Mouse (Mus musculus) ES-CJ7 (cell line): ENCODE measurements around the gene Taf6l.

Source experiments
- DNase-seq: peaks from one replicate; pipeline ENCODE4 v3.0.0; 2011; ENCODE audit warnings: low read depth, low spot score

Gene Taf6l

DNA sequence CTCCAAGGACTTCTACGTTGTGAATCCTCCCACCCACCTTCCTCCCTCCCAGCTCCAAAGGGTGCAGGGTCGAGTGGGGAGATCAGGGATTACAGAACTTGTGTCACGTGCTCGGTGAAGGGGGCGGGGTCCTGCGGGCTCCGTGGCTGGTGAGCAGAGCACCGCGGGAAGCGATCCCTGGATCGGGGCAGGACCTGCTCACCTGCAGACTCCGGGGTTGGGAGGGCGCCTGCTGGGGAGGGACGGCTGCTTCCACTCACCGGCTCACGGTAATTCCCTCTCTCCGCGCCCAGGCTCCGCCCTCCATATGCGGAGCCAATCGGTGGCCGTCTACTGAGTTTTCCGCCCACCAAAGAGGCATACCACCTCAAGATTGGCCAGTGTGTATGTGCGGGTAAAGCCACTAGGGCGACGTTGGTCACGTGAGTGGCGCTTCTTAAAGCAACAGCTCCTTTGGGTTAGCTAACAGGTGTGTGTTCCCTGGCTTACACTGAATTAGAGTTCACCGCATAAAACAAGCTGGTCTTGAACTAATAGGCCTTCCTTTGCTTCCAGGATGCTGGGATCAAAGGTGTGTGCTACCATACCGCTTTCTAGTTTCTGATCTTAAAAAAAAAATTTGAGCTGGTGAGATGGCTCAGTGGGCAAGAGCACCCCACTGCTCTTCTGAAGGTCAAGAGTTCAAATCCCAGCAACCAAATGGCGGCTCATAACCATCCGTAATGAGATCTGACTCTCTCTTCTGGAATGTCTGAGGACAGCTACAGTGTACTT is at the start of gene Taf6l:
Gene Taf6l (minus strand): TSS at position 410 of the 774 bp plus-strand sequence.
- DNase-seq = peak; percentile 99

DNA sequence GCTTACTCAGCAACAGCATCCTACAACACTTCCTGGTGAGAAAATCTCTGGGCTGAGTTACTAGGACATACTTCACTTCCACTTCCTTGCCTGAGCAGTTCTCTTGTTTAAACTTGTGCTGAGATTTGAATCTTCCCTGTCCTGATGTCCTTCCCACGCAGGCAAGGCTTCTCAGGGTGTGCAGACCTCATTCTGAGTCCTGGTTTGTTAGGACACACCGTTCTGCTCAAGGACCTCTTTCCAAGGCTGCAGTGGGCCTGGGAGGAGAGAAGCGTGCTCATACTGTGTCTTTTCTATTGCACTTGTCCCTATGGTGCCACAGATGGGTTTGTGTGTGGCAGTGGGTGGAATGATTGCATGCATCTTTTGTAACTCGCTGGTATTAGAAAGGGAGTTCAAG is 46.8 kb upstream of the Taf6l start:
- DNase-seq = no peak

DNA sequence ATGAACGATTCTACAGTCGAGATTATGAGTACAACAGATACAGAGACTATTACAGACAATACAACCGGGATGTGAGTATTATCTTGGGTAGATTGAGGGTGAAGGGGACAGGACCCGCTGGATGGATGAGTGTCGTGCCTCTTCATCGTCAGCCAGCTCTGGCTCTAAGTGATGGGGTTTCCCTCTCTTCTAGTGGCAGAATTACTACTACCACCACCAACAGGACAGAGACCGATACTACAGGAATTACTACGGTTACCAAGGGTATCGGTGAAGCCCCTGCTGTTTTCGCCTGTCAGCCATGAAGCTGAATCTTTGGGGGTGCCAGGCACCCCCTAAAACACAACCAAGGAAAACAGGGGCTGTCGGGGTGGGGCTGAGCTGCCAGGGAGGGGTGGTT is 45.0 kb upstream of the Taf6l start:
- peak; percentile 51 for DNase-seq

DNA sequence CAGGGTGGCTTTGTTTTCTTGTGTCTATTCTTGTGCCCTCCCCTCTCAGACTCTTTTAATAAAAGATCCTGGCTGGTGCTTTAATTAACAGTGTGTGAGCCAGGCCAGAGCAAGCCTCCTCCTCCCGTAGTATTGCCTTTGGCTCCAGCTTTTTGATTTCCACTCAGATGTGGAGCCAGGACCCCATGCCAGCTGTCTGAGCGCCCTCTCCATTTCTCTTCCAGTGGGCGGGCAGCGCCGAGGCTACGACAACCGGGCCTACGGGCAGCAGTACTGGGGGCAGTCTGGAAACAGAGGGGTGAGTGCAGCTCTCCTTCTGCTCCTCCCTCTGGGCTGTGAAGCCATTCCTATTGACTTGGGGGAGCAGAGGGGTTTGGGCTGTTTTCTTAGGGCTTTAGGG is 44.4 kb upstream of the Taf6l start:
- no peak for DNase-seq

DNA sequence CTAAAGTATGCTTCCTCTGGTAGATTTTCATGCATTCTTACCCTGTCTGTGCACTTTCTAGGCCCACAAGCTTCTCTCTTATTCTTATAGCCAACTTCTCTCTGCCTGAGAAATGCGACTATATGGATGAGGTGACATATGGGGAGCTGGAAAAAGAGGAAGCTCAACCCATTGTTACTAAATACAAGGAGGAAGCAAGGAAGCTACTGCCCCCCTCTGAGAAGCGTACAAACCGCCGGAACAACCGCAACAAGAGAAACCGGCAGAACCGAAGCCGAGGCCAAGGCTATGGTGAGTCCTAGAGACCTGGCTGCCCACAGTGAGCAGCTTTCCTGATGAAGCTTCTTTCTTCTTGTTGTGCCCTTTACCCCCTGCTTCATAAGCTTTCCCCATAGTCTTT is 43.4 kb upstream of the Taf6l start, which contains the start of gene AC129217.1:
Gene AC129217.1 (plus strand): TSS at position 114 of the 400 bp plus-strand sequence.
- no peak for DNase-seq

DNA sequence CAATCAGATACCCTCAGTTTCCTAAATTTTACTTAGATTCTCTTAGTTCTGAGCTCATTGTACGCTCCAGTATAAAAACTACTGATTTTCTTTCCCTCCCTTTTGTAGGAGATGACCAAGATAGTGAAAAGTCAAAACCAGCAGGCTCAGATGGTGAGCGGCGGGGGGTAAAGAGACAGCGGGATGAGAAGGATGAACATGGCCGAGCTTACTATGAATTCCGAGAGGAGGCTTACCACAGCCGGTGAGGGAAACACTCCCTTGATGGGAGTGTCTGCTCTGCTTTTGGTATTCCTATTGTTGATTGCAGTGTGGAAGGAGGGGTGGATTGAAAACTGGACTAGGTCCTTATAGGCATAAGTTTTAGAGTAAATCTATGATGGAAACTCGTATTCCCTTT is 36.5 kb upstream of the Taf6l start:
- no peak for DNase-seq

DNA sequence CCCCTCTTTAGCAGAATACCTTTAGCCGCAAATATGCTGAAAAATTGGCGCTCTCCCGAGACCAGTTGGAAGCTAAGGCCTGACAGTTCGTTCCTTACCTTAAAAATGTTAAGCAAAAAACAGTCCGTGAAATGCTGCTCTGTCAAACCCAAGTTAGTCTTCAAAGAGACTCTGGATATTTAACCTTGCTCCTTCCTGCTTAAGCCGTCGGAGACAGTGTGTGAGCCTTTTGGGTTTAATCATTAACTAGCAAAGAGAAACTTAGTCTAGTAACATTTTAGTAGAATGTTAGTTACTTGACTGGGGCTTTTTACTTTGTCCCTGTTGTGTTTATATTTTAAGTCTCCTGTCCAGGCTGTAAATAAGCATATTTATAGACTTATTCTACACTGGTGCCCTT is 34.9 kb upstream of the Taf6l start:
- DNase-seq = no peak

DNA sequence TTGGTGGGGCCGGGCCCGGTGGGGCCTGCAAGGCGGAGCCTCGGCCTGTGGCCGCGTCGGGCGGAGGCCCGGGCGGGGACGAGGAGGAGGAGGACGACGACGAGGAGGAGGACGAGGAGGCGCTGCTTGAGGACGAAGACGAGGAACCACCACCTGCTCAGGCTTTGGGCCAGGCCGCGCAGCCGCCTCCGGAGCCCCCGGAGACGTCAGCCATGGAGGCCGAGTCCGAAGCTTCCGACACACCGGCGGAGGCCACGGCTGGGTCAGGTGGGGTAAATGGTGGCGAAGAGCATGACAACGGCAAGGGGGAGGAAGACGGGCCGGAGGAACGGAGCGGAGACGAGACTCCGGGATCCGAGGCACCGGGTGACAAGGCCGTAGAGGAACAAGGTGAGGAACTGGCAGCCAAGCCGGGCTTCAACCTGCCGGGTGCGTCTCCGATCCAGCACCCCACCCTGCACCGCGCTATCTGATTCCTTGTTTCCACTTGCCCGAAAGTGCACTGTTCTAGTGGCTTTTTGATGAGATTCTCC is 34.3 kb upstream of the Taf6l start:
- DNase-seq = no peak

DNA sequence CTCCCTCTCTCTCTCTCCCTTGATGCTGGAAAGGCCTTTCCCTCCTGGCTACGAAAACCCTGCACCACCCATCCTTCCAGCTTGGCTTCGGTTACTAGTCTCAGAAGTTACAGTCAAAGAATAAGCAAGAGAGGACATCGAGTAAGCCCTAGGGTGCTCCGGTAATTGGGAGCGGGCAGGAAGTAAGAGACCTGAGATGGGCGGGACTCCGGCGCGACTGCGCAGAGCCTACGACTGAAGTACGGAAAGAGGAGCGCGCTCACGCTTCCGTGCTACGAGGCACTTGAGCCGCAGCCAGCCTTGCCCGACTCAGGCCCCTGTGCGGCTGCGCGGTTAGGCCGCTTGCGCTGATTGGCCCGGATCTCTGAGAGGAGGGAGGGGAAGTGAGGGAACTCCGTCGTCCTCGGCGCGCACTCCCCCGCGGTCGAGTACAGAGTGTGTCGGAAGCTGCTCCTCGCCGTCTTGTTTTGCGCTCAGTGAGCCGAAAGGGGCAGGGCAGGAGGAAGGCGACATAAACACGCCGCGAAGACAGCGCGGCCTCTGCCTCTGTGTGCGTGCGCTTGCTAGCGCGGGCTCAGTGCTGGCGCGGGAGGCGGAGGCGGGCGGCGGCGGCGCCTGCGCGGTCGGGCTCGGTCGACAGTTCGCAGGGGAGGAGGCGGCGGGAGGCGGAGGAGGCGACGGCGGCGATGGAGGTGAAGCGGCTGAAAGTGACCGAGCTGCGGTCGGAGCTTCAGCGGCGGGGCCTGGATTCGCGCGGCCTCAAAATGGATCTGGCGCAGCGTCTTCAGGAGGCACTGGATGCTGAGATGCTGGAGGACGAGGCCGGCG is 33.6 kb upstream of the Taf6l start, which contains the start of gene Hnrnpul2:
Gene Hnrnpul2 (plus strand): TSS at position 415 of the 828 bp plus-strand sequence.
- peak; percentile 99 for DNase-seq

DNA sequence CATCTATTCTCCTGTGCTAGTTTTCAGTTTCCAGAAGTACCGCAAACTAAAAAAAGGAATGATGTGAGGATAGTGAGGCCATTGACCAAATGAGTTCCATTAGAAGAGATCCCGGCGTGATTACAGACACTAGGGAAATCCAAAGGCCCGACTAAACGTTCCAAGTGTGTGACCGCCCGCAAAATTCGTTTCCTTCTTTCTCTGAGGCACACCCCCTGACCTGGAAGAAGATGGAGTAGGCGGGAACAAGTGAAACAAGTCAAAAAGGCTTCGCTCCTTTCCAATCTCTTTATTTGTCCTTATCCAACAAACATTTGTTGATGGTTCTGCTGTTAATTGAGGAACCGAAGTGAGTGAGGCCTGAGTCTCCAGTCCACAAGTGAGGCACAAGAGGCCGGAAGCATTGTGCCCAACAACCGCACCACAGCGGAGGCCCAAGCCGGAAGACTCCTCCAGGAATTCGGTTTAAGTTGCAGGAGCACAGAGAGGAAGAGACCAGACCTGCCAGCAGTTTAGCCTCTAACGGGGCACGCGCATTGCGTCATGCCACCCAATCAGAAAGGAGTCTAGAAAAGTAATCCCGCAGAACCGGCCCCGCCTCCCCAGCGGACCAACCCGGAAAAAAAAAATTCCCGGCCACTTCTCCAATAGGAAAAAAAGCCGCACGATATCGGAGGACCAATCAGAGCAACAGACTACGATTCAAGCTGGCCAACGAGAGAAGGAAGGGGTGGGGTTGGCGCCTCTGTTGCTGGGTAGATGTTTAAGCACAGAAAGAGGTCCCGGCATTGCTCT is 32.8 kb upstream of the Taf6l start, which contains the start of gene Ttc9c:
Gene Ttc9c (minus strand): TSS at position 533 of the 795 bp plus-strand sequence.
- peak; percentile 99 for DNase-seq

DNA sequence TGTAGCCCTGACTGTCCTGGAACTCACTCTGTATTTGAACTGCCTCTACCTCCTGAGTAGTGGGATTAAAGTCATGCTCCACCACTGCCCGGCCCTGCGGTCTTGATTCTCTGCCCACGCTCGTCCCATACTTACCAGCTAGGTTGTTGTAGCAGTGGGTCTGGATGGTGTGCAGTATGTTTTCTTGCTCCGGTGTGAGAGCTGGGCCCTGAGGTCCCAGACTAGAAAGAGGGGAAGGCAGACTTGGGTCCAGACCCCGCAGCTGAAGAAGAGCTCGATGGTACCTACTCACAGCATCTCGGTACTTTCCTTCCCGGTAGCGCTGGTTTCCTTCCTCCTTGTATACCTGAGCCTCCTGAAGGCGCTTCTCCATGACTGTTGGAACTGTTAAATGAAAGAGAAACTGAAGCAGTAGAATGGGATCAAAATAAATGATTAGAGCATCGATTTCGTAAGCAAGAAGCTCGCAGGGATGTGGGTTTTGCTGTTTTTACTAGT is 32.1 kb upstream of the Taf6l start:
- DNase-seq = no peak

DNA sequence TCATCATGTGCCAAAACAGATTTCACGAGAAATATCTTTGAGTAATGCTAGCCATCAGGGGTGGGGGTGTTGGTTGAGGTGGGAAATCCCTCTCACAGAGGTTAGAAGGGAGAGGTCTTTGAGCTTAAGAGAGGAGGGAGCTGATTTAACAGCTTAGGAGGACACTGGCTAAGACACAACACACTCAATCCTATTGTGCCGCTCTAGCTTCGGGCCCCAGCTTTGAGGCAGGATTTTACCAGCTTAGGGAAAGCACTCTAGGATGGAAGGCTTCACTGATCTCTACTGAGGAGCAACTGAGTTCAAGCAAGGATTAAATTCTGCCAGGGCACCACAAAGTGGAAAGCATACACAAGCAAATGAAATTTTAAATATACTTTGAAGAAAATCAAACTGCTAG is 30.8 kb upstream of the Taf6l start:
- no peak for DNase-seq

DNA sequence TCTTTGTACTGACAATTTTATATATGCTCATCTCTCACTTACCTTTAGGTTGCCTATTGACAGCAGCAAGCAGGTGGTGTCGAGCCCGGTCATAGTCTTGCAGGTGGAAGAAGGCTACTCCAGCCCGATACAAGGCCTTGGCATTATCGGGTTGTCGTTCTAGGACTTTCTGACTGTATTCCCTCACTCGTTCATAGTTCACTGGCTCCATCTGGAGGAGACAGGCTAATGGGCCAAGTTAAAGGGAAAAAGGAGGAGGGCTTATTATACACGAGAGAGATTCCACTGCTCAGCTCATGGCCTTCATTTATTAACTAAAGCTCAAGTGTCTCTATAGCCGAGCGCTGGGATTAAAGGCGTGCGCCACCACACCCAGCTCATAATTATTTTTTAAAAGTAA is 29.6 kb upstream of the Taf6l start:
- no peak for DNase-seq

DNA sequence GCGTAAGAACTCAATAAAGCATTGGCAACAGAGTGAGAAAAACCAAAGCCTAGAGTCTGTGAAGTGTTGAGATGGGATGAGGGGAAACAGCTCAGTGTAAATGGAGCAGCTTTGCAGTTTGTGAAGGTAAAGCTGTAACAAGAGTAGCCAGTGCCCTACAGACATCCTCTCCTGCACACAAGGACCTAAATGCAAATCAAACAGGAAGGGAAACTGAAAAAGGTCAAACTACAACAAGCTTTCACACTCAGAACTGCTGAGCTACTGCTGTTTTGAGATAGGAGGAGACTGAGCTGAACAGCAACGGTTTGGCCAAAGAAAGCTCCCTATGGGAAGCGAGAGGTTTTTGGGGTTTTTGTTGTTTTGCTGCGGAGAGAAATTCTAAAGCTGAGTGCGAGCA is 20.6 kb upstream of the Taf6l start:
- no peak for DNase-seq

DNA sequence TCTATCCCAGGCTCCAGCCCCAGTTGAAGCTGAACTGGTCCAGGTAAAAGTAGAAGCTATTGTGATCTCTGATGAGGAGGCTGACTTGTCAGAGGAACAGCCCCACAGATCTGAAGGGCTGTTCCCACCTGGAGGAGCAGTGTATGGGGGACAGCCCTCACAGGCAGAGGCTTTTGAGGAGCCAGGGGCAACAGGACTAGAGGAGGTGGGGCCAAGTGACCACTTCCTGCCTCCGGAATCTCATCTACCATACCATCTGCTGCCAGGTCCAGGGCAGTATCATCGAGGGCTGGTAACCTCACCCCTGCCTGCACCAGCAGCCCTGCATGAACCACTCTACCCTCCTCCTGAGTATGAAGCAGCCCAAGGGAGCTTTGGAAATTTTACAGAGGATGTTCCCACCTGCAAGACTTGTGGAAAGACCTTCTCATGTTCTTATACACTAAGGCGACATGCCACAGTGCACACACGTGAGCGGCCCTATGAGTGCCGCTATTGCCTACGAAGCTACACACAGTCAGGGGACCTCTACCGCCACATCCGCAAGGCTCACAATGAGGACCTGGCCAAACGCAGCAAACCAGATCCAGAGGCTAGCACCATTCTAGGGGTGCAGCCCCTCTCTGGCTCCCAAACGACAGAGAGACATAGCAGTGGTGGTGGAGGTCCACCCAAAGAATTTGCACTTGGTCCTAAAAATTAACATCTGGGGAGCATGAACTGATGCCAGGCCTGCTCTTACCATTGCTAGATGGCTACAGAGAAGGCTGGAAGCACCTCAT is 17.9 kb upstream of the Taf6l start:
- DNase-seq = no peak

DNA sequence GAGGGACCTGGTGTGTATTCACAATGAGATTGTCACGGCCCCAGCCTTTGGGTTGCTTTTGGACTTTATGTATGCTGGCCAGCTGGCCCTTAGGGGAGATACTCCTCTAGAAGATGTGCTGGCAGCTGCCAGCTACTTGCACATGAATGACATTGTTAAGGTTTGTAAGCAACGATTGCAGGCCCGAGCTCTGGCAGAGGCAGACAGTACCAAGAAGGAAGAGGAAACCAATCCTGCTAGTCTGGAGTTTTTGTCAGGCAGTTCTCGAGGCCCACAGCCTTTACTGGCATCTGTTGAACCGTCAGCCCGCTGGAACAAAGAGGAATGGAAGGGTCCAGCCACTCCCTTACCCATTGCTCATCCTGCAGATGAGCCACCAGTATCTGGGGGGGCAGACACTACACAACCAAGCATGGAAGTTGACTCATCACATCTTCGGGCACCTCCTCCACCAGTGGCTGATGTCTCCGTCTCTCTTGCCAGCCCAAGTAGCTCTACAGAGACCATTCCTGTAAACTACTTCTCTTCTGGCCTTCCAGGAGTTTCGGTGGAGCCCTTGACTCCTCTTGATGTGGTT is 17.1 kb upstream of the Taf6l start:
- no peak for DNase-seq

DNA sequence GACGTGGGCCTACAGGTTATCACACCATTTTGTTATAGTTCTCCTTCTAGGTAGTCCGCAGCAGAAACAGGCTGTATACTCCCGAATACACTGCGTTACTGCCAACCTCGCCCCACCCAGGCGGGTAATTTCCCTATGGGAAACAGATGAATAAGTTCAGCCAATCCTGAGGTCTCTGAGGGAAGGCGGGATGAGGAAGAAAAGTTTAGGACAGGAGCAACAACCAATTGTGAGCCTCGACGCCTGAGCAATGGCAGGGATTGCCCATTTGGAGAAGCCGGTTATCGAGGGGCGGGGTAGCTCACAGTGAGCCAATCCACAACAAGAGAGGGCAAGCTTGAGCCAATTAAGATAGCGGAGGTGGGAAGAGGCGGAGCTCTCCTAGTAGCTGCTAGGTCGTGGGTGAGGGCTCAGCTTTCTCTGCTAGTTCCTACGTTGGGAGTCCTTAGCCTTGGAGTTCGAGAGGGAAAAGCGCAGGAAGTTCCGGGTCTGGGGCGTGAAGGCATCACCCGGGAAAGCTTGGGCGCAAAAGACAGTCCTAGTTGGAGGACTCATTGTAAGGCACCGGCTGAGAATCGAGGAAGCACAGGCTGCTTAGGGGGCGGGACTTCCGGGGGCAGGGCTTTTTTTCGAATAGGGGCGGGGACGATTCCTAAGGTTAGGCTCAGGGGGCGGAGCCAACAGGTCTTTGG is 16.1 kb upstream of the Taf6l start, which contains the start of gene Zbtb3:
Gene Zbtb3 (plus strand): TSS at position 426 of the 692 bp plus-strand sequence.
- peak; percentile 99 for DNase-seq

DNA sequence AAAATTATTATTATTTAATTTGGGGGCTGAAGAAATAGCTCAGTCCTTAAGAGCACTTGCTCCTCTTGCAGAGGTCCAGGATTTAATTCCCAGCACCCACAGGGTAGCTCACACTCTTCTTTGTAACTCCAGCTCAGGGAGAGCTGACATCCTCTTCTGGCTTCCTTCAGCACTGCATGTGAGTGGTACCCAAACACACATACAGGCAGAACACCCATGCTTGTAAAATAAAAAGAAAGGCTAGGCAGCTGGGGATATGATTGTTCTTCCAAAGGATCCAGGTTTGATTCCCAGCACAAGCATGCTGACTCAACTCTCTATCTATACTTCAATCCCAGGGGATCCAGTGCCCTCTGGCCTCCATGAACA is 12.7 kb upstream of the Taf6l start:
- no peak for DNase-seq

DNA sequence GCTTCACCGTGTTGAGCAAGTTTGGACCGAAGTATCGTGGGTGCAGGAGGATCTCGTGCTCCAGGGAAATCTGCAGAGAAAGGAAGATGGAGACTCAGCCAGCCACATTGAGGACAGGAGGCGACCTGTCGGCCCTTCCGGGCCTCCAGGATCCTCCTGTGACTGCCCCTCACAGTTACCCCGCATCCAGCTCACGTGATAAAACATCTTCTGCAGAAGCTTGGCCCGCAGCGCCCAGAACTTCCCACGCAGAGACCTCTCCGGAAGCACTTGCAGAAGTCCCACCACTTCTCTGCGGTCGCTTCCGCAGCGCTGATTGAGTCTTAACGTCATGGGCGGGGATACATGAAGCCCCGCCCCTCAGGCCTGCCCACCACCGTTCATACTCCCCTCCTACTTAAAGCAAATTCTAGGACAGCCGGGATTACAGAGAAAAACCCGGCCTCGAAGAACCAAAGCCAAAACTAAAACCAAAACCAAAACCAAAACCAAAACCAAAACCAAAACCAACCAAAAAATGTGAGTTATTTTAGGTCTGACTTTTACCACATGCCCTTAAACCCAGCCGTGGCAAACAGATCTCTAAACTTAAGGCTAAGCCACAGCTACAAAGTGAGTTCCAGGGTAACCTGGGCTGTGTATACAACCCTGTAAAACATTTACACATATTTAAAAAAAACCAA is 12.2 kb upstream of the Taf6l start, which contains the start of gene Polr2g:
Gene Polr2g (minus strand): TSS at position 314 of the 683 bp plus-strand sequence.
- peak; percentile 95 for DNase-seq
